Mouse (Mus musculus) natural killer cell, adult 2 months (primary cell): Measurements from ENCODE around the gene Proser2.
"Not testable (repeated sequence)": the region's sequence is repeated elsewhere in the genome, so short reads cannot be mapped to it uniquely, and the experiment has no call there.

ENCODE experiments used
- DNase-seq, 2 experiments: peaks; one replicate each; pipeline ENCODE4 v3.0.0; 2022; ENCODE audit warnings: low spot score in 2 of 2

Proser2 gene

DNA sequence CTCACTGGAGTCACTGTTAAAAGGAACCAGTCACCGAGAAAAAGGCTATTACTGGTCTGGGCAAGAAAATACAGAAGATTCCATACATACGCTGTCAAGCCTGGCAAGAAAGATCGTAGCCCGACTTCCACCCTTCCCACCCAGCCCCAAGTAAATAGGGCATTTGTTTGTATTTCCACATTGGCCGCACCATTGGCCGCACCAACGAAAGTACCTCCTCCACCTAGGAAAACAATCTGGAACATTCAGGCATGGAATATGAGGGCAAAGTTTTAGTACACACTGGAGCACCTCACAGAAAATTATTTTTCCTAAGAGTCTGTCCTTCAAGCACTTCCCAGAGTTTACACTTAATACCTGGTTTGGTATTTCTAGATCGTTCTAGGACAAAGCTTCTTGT is 1.1 kb downstream of the Proser2 start:
- DNase-seq = no peak

GRCm38 (mm10) chr2:6128136-6128805 is 1.7 kb downstream of the Proser2 start:
- no peak for DNase-seq

- no peak for DNase-seq
These were observed 7.0 kb downstream of the Proser2 start for GRCm38 (mm10) chr2:6123046-6123445.

DNA sequence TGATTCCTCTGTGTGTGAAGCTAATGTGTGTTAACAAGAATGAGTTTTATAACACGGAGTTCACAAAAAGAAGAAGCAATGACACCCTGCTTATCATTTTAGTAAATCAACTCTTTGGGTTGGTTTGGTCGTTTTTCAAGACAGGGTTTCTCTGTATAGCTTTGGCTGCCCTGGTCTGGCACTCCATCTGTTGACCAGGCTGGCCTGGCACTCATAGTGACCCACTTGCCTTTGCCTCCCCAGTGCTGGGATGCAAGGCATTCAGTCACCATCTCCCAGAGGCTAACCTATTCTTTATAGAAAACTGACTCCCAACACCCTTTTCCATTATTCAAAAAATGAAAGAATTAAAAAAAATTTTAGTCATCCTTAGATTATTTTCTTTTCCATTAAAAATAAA is 8.9 kb downstream of the Proser2 start:
- DNase-seq = no peak

DNA sequence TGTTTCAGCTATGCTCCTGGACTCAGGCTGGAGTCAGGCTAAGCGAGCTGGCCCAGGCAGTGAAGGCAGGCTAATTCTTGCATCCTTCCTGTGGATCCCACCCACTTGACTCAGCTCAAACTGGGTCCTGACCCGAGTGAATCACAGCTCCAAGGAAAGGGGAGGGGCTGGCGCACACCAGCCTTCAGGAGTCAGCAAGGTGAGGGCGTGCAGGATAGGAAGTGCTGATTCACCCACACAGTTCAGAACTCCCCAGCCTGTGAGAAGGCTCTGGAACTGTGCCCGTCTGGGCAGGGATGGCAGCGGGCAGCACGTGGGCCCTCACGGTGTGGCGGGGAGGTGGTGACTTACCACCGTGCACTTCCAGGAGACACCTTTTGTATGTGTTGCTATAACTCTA is 11.8 kb downstream of the Proser2 start:
- DNase-seq = no peak

- no peak for DNase-seq
These were observed 16.2 kb downstream of the Proser2 start for GRCm38 (mm10) chr2:6113792-6114191.

- no peak for DNase-seq
These were observed 17.4 kb downstream of the Proser2 start for GRCm38 (mm10) chr2:6112619-6113018.

DNA sequence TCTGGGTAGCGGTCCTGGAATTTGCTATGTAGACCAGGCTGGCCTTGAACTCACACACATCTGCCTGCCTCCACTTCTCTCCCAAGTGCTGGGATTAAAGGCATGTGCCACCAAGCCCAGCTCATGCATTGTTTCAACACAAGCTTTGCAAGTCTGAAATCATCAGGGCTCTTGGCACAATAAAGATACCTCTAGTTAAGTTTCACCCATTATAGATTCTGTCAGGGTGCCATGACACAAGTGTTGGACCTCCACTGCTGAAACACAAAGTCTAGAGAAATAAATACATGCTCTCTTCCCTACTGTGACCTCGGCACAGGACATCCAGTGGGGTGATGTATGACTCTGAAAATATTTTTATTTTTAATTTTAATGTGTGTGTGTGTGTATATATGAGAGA is 24.6 kb downstream of the Proser2 start:
- DNase-seq = no peak

DNA sequence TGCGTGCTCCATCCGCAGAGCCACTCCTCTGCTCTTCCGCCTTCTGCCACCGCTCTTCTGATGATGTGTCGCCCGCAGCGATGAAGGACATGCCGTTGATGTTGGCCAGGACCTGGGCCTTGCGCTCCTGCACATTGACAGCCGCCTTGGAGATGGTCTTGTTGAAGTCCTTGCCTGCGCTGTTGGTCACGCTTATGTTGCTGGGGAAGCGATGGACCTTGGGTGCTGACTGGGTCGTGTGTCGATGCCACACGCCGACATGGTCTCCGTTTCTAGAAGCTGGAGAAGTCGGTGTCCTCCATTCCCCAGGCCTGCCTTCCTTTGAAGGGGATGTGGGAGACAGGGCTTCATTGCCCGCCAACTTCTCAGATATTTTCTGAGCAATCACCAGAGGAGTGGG is 29.3 kb downstream of the Proser2 start:
- no peak for DNase-seq

DNA sequence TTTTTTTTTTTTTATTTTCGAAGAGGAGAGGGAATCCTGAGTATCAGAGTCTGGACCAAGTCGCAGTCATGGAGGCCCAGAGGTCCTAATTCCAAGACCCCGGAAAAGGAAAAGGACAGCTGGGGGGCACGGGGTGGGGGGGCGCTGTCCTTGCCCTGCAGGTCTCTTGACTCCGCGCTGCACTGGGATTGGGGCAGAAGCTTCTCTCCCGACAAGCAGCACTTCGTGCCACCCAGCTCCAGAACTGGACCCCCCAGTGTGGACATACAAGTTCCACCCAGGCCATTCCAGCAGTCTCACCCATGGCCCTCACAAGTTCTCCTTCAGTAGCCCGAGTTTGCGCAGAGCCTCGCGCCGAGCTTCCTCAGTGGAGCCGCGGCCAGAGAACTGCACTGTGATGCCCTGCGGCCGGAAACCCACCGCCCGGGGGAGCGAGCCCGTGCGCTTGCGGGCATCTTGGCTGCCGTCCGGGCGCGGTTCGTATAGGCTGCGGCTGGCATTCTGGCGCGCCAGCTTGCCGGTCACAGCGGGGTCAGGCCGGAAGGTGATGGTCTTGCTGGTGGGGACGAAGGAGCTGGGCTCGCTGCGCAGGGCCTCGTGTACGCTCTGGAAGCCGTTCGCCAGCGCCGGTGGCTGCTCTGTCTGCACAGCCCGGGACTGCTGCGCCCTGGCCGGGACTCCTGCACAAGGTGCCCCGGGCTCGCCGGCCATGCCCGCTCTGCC is 29.8 kb downstream of the Proser2 start:
- no peak for DNase-seq

- no peak for DNase-seq
These were observed 30.6 kb downstream of the Proser2 start for GRCm38 (mm10) chr2:6099443-6099842.

DNA sequence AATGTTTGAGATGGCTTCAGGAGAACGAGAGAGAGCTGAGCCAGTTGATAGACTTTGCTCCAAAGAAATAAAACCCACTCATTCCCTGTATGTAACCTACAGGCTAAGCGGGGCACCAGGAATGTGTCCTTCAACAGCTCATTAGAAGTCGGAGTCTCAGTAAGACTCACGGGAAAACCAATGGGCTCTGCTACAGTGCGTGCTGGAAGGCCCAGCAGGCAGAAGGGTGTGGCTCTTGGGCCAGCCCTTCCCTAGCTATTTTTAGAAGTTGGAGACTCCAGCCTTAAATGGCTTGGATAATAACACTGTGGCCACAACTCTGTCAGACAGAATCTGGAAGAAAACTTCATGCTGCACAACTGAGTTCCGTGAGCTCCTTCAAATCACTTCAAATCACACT is 31.1 kb downstream of the Proser2 start:
- DNase-seq = no peak

- DNase-seq = no peak
These were observed 32.8 kb downstream of the Proser2 start for GRCm38 (mm10) chr2:6097113-6097716.

DNA sequence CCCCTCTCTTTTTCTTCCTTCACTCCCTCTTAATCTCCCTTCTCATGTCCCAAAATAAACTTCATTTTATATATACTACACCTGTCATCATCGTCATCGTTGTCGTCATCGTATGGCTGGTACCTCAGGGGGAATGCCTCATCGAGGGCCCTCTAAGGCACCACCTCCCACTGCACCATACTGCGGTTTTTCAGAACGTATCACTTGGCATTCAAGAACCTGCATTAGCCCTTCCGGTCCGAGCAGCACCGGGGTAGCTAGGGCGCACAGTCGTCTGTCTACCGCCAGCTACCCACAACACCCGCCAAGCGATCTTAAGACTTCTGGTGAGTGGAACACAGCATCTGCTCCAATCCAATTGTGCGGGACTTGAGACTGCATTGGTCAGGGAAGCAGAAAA is 40.1 kb downstream of the Proser2 start:
- not testable (repeated sequence) for DNase-seq

GRCm38 (mm10) chr2:6087151-6087550 is 42.9 kb downstream of the Proser2 start:
- no peak for DNase-seq

GRCm38 (mm10) chr2:6085622-6086530 is 44.1 kb downstream of the Proser2 start:
- peak; percentile 57 to 69 for DNase-seq

DNA sequence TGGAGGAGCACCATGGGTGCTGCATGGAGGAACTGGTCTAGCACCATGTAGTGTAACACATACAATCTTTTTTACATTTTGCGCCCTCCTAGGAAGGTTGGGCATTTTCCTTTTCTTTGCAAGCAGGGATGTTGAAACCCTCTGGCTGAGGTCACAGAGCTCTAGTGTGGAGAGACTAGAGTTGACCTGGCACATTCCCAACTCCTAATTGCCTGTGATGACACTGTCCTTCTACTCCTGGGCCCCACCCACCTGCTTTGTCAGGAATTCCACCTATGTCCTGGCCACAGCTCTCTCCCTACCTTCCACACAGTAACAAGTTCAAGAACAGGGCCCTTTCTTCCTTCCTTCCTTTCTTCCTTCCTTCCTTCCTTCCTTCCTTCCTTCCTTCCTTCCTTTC is 46.3 kb downstream of the Proser2 start:
- no peak for DNase-seq

GRCm38 (mm10) chr2:6082615-6083014 is 47.4 kb downstream of the Proser2 start:
- DNase-seq = no peak

DNA sequence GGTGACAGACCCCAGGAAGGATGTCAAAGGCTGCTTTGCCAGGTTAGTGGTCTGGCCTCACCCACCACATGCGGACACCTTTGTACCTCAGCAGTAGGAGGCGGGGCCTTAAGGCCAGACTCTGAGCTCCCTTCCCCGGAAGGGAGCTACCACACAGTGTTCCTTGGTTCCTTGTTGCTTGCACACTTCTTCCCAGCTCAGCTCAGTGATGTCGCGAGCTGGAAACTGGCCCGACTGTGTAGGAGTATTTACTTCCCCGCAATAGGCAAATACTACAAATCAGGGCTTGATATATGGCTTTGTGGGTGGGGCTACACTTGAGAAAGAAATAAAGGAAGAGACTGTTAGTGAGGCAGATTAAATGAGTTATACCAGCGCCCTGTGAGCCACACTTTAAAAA is 48.9 kb downstream of the Proser2 start:
- DNase-seq = no peak

- no peak for DNase-seq
These were observed 50.0 kb downstream of the Proser2 start for GRCm38 (mm10) chr2:6080037-6080436.

DNA sequence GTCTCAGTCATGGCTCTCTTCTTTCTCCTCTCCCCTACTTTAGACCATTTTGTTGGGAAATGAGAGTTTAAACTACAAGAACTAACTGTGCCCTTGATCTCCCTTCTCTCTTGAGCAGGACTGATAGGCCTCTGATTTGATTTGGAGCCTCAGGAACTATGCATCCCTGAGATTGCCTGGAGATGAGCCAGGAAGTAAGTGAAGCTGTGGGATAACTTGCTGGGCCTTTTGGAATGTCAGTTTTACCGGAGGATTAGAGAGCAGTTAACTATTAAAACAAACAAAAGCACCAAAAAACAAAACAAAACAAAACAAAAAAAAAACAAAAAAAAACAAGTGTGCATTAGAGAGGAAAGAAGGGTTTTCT is 54.5 kb downstream of the Proser2 start:
- DNase-seq = no peak

GRCm38 (mm10) chr2:6074891-6075529 is 55.0 kb downstream of the Proser2 start:
- DNase-seq = no peak
